Mouse (Mus musculus) ES-Bruce4 (cell line): Measurements from ENCODE around the gene Brpf3. TPM values are rescaled to one million over a fixed set of nuclear protein-coding genes. Genes with fewer than 3 reads are reported as not detected.
"Not testable (repeated sequence)": the region's sequence is repeated elsewhere in the genome, so short reads cannot be mapped to it uniquely, and the experiment has no call there.

ENCODE experiments used
- H3K27ac ChIP-seq: 2 replicates; pipeline ENCODE4 v1.5.1; 2012; ENCODE audit warnings: low read length, inconsistent platforms; ENCODE audit not compliant: insufficient read depth
- H3K27me3 ChIP-seq: 2 replicates; pipeline ENCODE4 v1.6.1; 2012; ENCODE audit warnings: mild to moderate bottlenecking, low read length, inconsistent platforms; ENCODE audit not compliant: control insufficient read depth, poor library complexity, insufficient read depth, severe bottlenecking
- H3K36me3 ChIP-seq: 2 replicates; pipeline ENCODE4 v1.6.1; 2012; ENCODE audit warnings: inconsistent platforms, mild to moderate bottlenecking, low read length, moderate library complexity; ENCODE audit not compliant: control insufficient read depth, poor library complexity, insufficient read depth, severe bottlenecking
- H3K4me1 ChIP-seq: one replicate; pipeline ENCODE4 v1.8.1; 2011; ENCODE audit warnings: low read length; ENCODE audit not compliant: control insufficient read depth, insufficient read depth
- H3K4me3 ChIP-seq: 2 replicates; pipeline ENCODE4 v1.5.1; 2011; ENCODE audit warnings: low read depth, mild to moderate bottlenecking, low read length
- H3K9ac ChIP-seq: 2 replicates; pipeline ENCODE4 v1.6.1; 2012; ENCODE audit warnings: low read depth, mild to moderate bottlenecking, inconsistent platforms; ENCODE audit not compliant: poor library complexity, severe bottlenecking
- H3K9me3 ChIP-seq: replicated peaks from 2 replicates; pipeline ENCODE4 v1.6.1; 2012; ENCODE audit warnings: mild to moderate bottlenecking, low read length, inconsistent platforms; ENCODE audit not compliant: control insufficient read depth, poor library complexity, insufficient read depth, severe bottlenecking
- CTCF ChIP-seq: IDR thresholded peaks from one replicate; pipeline ENCODE4 v1.8.1; 2011; ENCODE audit warnings: low read depth, low read length
- EP300 ChIP-seq: IDR thresholded peaks from 2 replicates; pipeline ENCODE4 v1.6.1; 2011; ENCODE audit warnings: low read depth, low read length; ENCODE audit not compliant: insufficient read depth
- POLR2A ChIP-seq: IDR thresholded peaks from one replicate; pipeline ENCODE4 v1.8.1; 2011; ENCODE audit warnings: low read length; ENCODE audit not compliant: insufficient read depth
- polyA plus RNA-seq: library from polyadenylated mRNA; stranded (reverse); fragments of >200 nt; gene quantifications from 2 replicates; pipeline ENCODE4 v1.2.4, GENCODE M21; 2011; ENCODE audit warnings: low read depth; ENCODE audit not compliant: missing spikeins, insufficient read depth, insufficient read length

Gene Brpf3
- polyA plus RNA-seq, 1 experiment: 89.8 TPM

GRCm38 (mm10) chr17:28831065-28831464, 30.2 kb downstream of the Brpf3 start:
- Histone ChIP-seq H3K9ac (no peak overlapping the region), H3K36me3 (peaks cover 17% of the 10 kb centered on the region), H3K4me1 (no peaks in the 10 kb centered on the region), H3K9me3 (no peaks in the 10 kb centered on the region), H3K27me3 (no peaks in the 10 kb centered on the region), H3K4me3 (no peak overlapping the region), H3K27ac (no peak overlapping the region)
- no peak for TF ChIP-seq EP300
- TF ChIP-seq CTCF: no peak
- TF ChIP-seq POLR2A: no peak

GRCm38 (mm10) chr17:28832040-28832439, 31.1 kb downstream of the Brpf3 start:
- peaks cover 26% of the 10 kb centered on the region for H3K36me3 ChIP-seq
- TF ChIP-seq POLR2A: no peak
- TF ChIP-seq CTCF: no peak
- no peak for TF ChIP-seq EP300
- H3K4me3 ChIP-seq: no peak overlapping the region
- no peaks in the 10 kb centered on the region for H3K9me3 ChIP-seq
- no peak overlapping the region for H3K27ac ChIP-seq
- no peaks in the 10 kb centered on the region for H3K27me3 ChIP-seq
- no peak overlapping the region for H3K9ac ChIP-seq
- H3K4me1 ChIP-seq: no peaks in the 10 kb centered on the region

- H3K27me3 ChIP-seq: no peaks in the 10 kb centered on the region
- TF ChIP-seq POLR2A: no peak
- TF ChIP-seq CTCF: no peak
- no peak for TF ChIP-seq EP300
- no peak overlapping the region for H3K27ac ChIP-seq
- no peak overlapping the region for H3K4me3 ChIP-seq
- H3K9me3 ChIP-seq: no peaks in the 10 kb centered on the region
- H3K4me1 ChIP-seq: no peaks in the 10 kb centered on the region
- peaks cover 26% of the 10 kb centered on the region for H3K36me3 ChIP-seq
- no peak overlapping the region for H3K9ac ChIP-seq
Observed at GRCm38 (mm10) chr17:28832875-28833274, 32.0 kb downstream of the Brpf3 start.

- Histone ChIP-seq H3K4me1 (no peaks in the 10 kb centered on the region), H3K36me3 (peaks cover 21% of the 10 kb centered on the region)
Observed at GRCm38 (mm10) chr17:28834676-28835075, 33.8 kb downstream of the Brpf3 start.

GRCm38 (mm10) chr17:28837840-28838239, 37.0 kb downstream of the Brpf3 start:
- Histone ChIP-seq H3K27ac (no peak overlapping the region), H3K9me3 (no peaks in the 10 kb centered on the region; the same call in 1 of the 2 replicates), H3K4me1 (no peaks in the 10 kb centered on the region), H3K27me3 (no peaks in the 10 kb centered on the region), H3K36me3 (peaks cover 15% of the 10 kb centered on the region), H3K9ac (no peak overlapping the region), H3K4me3 (no peak overlapping the region)
- TF ChIP-seq CTCF (no peak), POLR2A (no peak), EP300 (no peak)

More at GRCm38 (mm10) chr17:28834676-28835075, 33.8 kb downstream of the Brpf3 start:
- Histone ChIP-seq H3K27ac (no peak overlapping the region), H3K27me3 (no peaks in the 10 kb centered on the region), H3K9ac (no peak overlapping the region), H3K9me3 (no peaks in the 10 kb centered on the region; the same call in 1 of the 2 replicates), H3K4me3 (no peak overlapping the region)
- no peak for TF ChIP-seq EP300
- TF ChIP-seq POLR2A: no peak
- TF ChIP-seq CTCF: no peak

- H3K4me1 ChIP-seq, H3K27ac ChIP-seq, H3K36me3 ChIP-seq, H3K27me3 ChIP-seq, H3K9me3 ChIP-seq, H3K9ac ChIP-seq, H3K4me3 ChIP-seq: not testable (repeated sequence)
Observed at GRCm38 (mm10) chr17:28841947-28842346, 41.1 kb downstream of the Brpf3 start.
